Mouse (Mus musculus) urinary bladder, postnatal 4 days (tissue): Measurements from ENCODE around the gene Zbtb4.

Experiments
- DNase-seq, 2 experiments: peaks; one replicate each; pipeline ENCODE4 v3.0.0; 2021 to 2022; ENCODE audit warnings: low spot score in 2 of 2

The Zbtb4 gene

GRCm38 (mm10) chr11:69800392-69801197 lies 34.9 kb downstream of the Zbtb4 start:
- peak; percentile 73 to 79 for DNase-seq

DNA sequence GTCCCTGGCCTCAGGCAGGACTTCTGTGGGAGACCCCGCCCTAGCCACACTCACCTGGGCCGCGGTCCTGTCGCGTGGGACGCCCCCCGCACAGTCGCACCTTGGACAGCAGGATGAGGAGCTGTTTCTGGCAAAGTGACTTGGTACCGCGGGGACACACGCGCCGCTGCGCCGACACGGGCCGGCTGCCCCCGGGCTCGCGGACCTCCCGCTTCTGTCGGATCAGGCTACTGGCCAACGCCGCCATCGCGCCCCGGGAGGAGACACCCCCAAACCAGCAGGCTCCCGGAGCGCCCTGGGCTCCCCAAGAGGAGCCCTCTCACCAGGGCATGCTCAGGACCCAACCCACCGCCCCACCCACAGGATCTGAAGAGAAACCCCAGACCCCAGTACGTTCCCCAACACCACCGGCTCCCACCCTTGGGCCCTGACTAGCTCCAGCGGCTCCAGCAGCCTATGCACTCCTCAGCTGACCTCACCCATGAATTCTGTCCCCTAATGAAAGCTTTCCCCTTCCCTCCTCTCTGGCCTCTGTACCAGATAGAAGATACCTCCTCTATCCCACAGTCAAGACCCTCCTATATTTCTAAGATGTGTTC lies 35.8 kb downstream of the Zbtb4 start, which contains the start of gene Fgf11:
Gene Fgf11 (minus strand): TSS at position 479 of the 599 bp plus-strand sequence.
- no peak for DNase-seq

DNA sequence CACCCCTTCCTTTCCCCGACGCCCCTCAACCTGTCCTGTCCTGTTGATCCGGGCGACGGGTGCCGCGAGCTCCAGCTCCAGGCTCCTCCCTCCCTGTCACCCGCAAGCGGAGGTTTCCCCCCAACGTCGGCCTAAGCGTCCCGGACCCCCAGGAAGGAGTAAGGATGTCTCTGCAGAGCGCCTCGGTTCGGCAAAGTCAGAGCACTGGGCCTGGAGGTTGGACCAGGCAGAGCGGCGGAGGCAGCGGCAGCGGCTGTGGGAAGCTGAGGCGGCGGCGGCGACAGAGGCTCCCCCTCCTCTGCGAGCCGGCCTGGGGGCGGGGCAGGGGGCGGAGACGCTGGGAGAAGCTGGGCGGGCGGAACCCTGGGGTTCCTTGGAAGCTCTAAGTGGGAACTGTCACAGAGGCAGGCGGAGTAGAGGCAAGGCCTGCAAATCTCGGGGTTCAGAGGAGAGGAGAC lies 37.0 kb downstream of the Zbtb4 start:
- peak; percentile 79 to 86 for DNase-seq

DNA sequence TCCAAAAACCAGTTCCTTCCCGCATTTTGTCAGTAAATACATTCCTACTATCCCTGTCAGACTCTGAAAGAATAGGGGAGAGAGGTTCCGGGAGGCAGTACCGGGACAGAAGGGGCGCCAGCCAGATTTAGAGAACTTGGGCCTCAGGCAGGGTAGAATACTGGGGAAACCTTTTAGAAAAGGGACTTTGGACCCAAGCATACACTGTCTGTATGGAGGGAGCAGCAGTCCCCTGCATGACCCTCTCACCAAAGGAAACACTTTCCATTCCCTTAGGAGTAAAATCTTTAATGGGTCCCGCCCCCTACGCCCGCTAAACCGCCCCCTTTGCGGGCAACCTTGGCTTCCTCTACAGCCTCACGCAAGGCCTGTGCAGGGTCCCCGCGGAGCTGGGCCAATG lies 37.6 kb downstream of the Zbtb4 start:
- DNase-seq: no peak

- DNase-seq: peak in 1 of 2 experiments; percentile 71
These were observed 38.3 kb downstream of the Zbtb4 start for GRCm38 (mm10) chr11:69803786-69804651.

DNA sequence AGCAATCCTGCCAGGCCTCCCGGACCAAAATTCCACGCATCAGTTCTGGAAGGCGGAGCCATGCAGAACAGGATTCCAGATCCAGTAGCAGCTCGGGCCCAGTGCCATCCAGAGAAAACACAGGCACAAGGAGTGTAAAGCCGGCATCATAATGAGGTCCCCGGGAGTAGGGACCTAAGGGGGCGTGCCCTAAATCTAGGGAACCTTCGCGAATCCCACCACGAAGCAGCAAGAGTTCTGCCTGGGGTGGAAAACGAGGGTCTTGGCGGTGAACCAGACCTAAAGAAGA lies 38.9 kb downstream of the Zbtb4 start:
- no peak for DNase-seq

DNA sequence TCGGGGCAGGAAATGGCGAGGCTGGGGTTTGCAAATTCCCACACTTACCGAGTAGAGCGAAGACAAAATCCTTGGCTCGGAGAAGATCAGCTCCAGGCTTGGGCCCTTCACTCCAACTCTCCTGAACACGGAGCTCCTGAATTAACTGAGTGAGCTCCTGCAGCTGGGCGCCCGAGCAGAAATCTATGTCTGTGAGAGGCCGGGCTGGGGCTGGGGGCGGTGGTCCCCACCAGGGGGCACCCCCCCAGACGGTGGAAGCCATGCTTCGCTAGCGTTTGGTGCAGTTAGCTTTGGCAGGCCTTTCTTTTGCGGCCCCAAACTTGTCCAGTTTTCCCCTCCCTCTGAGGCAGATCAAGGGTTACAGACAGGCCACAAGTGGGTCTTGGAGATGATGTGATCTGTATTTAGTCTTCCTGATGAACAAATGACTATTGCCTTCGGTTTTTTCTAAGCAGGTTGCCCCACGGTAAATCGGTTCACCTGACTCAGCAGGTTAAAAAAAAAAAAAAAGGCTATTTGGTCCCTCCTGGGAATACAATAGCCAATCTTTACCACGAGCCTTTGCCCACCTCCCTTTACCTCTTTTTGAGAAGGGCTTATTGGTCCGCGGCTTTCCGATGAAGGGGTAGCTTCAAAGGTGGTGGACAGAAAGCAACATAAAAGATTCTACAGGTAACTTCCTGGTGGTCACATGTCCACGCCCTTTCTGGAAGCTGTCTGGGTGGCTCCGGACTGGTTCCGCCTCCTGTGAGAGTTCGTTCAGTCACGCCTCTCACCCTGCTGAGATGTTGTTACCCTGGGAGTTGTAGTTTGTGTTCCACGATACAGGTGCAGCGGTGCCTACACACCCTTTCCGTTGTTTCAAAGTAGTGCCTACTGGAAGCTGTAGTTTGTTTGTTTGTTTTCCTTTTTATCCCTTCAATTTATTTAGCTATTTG lies 39.5 kb downstream of the Zbtb4 start, which contains the start of gene Tmem102:
Gene Tmem102 (minus strand): TSS at position 653 of the 938 bp plus-strand sequence.
- DNase-seq: no peak

GRCm38 (mm10) chr11:69806378-69806777 lies 40.7 kb downstream of the Zbtb4 start:
- DNase-seq: no peak

DNA sequence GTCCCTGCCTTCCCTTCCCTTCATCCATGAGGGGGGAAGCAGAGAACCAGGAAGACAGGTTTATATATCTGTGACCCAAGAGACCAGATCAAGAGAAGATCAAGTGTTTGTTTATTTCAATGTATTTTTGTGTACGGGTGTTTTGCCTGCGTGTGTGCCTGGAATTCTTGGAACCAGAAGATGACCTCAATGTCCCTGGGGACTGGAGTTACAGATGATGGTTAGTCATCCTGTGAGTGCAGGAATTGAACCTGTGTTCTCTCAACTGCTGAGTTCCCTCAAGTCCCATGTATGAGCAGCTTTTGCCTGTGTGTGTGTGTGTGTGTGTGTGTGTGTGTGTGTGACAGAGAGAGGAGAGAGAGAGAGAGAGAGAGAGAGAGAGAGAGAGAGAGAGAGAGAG lies 41.9 kb downstream of the Zbtb4 start:
- DNase-seq: no peak

- DNase-seq: no peak
These were observed 44.6 kb downstream of the Zbtb4 start for GRCm38 (mm10) chr11:69810280-69810679.

DNA sequence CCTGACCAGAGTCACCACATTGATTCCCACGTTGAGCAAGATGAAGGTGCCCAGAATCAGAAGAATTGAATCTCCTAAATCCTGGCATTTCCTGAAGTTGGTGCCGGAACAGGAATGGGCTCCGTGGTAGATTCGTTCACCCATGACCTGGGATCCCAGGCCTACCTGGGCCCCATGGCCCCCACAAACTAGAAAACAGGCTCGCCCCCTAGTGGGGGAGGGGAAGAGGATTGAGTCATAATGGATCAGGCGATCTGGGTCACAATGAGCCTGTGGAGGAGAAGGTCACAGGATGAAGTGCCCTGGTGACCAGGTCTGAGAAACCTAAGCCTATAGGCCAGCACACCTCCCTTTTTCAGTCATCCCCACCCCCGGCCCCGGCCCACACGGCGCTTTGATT lies 49.4 kb downstream of the Zbtb4 start, which contains the start of gene Gm39566:
Gene Gm39566 (minus strand): TSS at position 144 of the 400 bp plus-strand sequence.
- no peak for DNase-seq

DNA sequence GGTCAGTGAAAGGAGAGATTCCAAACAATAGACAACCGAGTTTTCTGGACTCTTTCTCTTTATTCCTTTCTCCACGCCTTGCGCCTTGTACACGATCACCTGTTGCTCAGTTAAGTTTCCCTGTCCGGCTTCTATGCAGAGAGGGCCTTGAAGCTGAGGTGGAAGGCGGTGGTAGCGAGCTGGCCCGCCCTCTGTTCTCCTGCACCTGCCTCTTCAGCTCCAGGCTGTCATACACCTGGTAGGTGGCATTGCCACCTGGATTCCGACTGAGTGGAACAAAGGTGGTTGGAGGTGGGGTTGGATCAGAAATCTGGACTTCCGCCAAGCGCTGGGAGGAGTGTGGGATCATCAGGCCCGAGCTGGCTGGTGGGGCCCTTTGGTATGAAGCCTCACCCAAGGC lies 50.8 kb downstream of the Zbtb4 start:
- no peak for DNase-seq

GRCm38 (mm10) chr11:69818365-69818764 lies 52.7 kb downstream of the Zbtb4 start, which contains the start of gene Spem2:
Gene Spem2, minus strand, starts transcription at chr11:69818465.
- no peak for DNase-seq

- DNase-seq: no peak
These were observed 53.2 kb downstream of the Zbtb4 start for GRCm38 (mm10) chr11:69818871-69819270.

DNA sequence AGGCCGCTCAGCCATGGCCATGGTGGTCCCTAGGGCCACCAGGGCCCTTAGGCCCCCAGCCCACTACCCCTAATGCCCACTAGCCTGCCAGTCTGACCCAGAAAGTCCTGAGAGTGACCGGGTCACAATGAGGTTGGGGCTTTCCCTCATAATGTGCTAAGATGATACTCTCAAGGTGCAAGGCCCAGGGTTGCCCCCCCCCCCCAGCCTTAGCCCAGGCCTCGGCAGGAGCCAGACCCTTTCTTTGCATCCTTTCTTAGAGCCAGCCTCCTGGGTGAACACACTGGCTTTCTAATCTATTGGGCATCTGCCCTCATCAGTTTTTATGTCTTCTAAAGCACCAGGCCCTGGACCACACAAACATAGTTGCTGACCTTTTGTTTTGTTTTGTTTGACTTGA lies 56.4 kb downstream of the Zbtb4 start, which contains the start of gene Spem1:
Gene Spem1 (minus strand): TSS at position 101 of the 400 bp plus-strand sequence.
- no peak for DNase-seq

DNA sequence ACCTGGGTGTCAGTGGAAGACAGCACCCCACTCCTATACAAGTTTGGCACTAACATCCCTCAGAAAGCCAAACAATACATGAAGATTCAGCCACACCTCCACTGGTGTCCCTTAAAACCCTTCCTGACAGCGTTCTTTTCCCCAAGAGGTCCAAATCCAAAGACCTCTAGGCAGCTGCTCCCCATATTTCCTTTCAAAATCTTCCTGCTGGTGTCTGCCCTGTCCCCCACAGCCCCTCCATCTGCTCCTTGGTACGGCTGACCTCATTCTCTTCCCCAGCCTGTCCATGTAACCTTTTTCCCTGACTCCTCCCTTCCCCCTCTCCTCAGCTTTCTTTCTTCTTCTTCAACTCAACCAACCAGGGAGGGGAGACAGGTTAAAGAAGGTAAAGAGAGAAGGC lies 57.7 kb downstream of the Zbtb4 start:
- DNase-seq: no peak

GRCm38 (mm10) chr11:69828832-69829231 lies 63.1 kb downstream of the Zbtb4 start:
- no peak for DNase-seq

DNA sequence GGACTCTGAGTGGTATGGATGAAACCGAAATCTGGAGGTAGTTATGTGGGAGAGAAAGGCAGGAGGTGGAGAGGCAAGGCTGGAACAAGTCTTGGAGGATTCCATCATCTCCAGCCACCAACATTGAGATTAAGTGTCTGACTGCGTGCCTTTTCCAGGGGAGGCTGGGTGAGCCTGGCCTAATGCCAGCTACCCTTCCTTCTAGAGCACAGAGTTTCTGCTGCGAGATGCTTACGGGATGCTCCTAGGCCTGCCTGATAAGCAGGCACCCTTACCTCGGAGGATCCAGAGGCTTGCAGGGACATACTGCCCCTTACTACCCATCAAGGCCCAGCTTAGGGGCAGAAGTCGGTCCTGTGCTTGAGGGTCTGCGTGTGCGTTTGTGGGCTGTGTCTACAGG lies 67.8 kb downstream of the Zbtb4 start:
- DNase-seq: no peak
